ENCODE assay signal across 20 mouse cellular contexts in genomic region chr5:141345476-141345875, GRCm38 (mm10).
A peak's percentile ranks its signal among the peaks of the same experiment; 100 is the strongest.
DNase-seq lines count a peak whose midpoint lies in the region; ATAC-seq and TF ChIP-seq lines count a peak whose summit lies in the region.
"Had no signal": no experiment of that assay in that cellular context is flagged by ENCODE, and none has a peak within 500 bp of the region (broad histone marks: within the 10 kb centered on the region; RNA-seq: fewer than 3 reads in every experiment).

No protein-coding gene starts in this region.

- 0 out of 2 replicates have a peak overlapping the region, but pooled peaks have one; percentile 9 for H3K9ac ChIP-seq in heart, embryonic 13.5 days
- no peak overlapping the region for H3K9ac ChIP-seq in lung, embryonic 16.5 days (ENCODE audit: low read length)
- no peak overlapping the region for H3K9ac ChIP-seq in midbrain, embryonic 14.5 days (replicated peaks; ENCODE audit: low read length)
- H3K9ac ChIP-seq in midbrain, embryonic 15.5 days, result no peak overlapping the region
- H3K9ac ChIP-seq: embryonic facial prominence, embryonic 12.5 days; forebrain, embryonic 15.5 days; hindbrain, embryonic 13.5 days had no signal

- TF ChIP-seq POLR2A in cerebellum, adult 2 months (IDR thresholded peaks at IDR 0.05; ENCODE audit: borderline replicate concordance, insufficient read depth, low read length), result no peak

- peak overlapping the region; percentile 29; the same call in 1 of the 2 replicates for H3K27ac ChIP-seq in heart, embryonic 13.5 days (replicated peaks)
- H3K27ac ChIP-seq in lung, embryonic 16.5 days (ENCODE audit: low read length), result no peak overlapping the region
- no peak overlapping the region for H3K27ac ChIP-seq in midbrain, embryonic 14.5 days (replicated peaks; ENCODE audit: low read depth, low read length)
- H3K27ac ChIP-seq in midbrain, embryonic 15.5 days, result no peak overlapping the region
- no peak overlapping the region for H3K27ac ChIP-seq in cerebellum, adult 2 months (ENCODE audit: insufficient read depth, low read length)
- H3K27ac ChIP-seq: embryonic facial prominence, embryonic 12.5 days; forebrain, embryonic 15.5 days; hindbrain, embryonic 13.5 days; hindbrain, postnatal 0 days had no signal

- H3K4me1 ChIP-seq in heart, embryonic 13.5 days, result peaks cover 20% of the 10 kb centered on the region
- H3K4me1 ChIP-seq in lung, embryonic 16.5 days (replicated peaks; ENCODE audit: control insufficient read depth, insufficient read depth, low read length), result no peaks in the 10 kb centered on the region; the same call in 1 of the 2 replicates
- H3K4me1 ChIP-seq in midbrain, embryonic 14.5 days (ENCODE audit: control insufficient read depth, insufficient read depth, low read length), result peaks cover 7% of the 10 kb centered on the region; the same call in 1 of the 2 replicates
- H3K4me1 ChIP-seq in midbrain, embryonic 15.5 days, result 0 out of 2 replicates have a peak, but pooled peaks cover 8% of the 10 kb centered on the region
- H3K4me1 ChIP-seq in cerebellum, adult 2 months (ENCODE audit: control insufficient read depth, insufficient read depth, low read length), result 0 out of 2 replicates have a peak, but pooled peaks cover 3% of the 10 kb centered on the region
- H3K4me1 ChIP-seq: embryonic facial prominence, embryonic 12.5 days had no signal

- no peak overlapping the region for H3K4me2 ChIP-seq in heart, embryonic 13.5 days
- no peak overlapping the region for H3K4me2 ChIP-seq in lung, embryonic 16.5 days (ENCODE audit: low read depth, low read length)
- H3K4me2 ChIP-seq in midbrain, embryonic 14.5 days (ENCODE audit: low read length), result no peak overlapping the region
- no peak overlapping the region for H3K4me2 ChIP-seq in midbrain, embryonic 15.5 days
- H3K4me2 ChIP-seq: embryonic facial prominence, embryonic 12.5 days; forebrain, embryonic 15.5 days; heart, embryonic 11.5 days; hindbrain, embryonic 13.5 days had no signal

- H3K4me3 ChIP-seq in heart, embryonic 13.5 days, result no peak overlapping the region
- H3K4me3 ChIP-seq in lung, embryonic 16.5 days (ENCODE audit: low read length), result no peak overlapping the region
- H3K4me3 ChIP-seq in midbrain, embryonic 14.5 days (replicated peaks; ENCODE audit: low read depth, low read length), result no peak overlapping the region
- H3K4me3 ChIP-seq in midbrain, embryonic 15.5 days, result no peak overlapping the region
- no peak overlapping the region for H3K4me3 ChIP-seq in cerebellum, adult 2 months (replicated peaks; ENCODE audit: insufficient read depth, low read depth, low read length)
- H3K4me3 ChIP-seq: embryonic facial prominence, embryonic 12.5 days; forebrain, embryonic 15.5 days; hindbrain, embryonic 13.5 days had no signal

- H3K9me3 ChIP-seq in heart, embryonic 13.5 days, result peaks cover 8% of the 10 kb centered on the region
- peaks cover 4% of the 10 kb centered on the region; the same call in 1 of the 2 replicates for H3K9me3 ChIP-seq in lung, embryonic 16.5 days (ENCODE audit: control insufficient read depth, low read length)
- H3K9me3 ChIP-seq in midbrain, embryonic 14.5 days (ENCODE audit: control insufficient read depth, low read length), result no peaks in the 10 kb centered on the region; the same call in 1 of the 2 replicates
- no peaks in the 10 kb centered on the region for H3K9me3 ChIP-seq in midbrain, embryonic 15.5 days
- H3K9me3 ChIP-seq: forebrain, embryonic 15.5 days had no signal

- no peak for ATAC-seq in heart, embryonic 13.5 days (ENCODE audit: extremely low read depth, insufficient number of reproducible peaks, low FRiP score, low TSS enrichment)
- ATAC-seq in lung, embryonic 16.5 days (ENCODE audit: low read depth), result 0 out of 2 replicates have a peak, but pooled peaks have one; percentile 62
- ATAC-seq in midbrain, embryonic 14.5 days (ENCODE audit: low FRiP score, low TSS enrichment), result no peak
- ATAC-seq in midbrain, embryonic 15.5 days (replicated peaks), result no peak
- ATAC-seq: activated CD4-positive, CD25-positive, alpha-beta regulatory T cell, adult 4 months; forebrain, embryonic 15.5 days; hindbrain, postnatal 0 days; Patski had no signal

- no peak for TF ChIP-seq CTCF in cerebellum, adult 2 months (IDR thresholded peaks at IDR 0.05; ENCODE audit: borderline replicate concordance, insufficient read depth, low read depth, low read length)

- WGBS in heart, embryonic 13.5 days, result 33% methylated on average over 5 of the region's 5 CpGs
- WGBS in lung, embryonic 16.5 days, result 52% methylated on average over 5 of the region's 5 CpGs
- WGBS in midbrain, embryonic 14.5 days, result 39% methylated on average over 5 of the region's 5 CpGs
- 42% methylated on average over 5 of the region's 5 CpGs for WGBS in midbrain, embryonic 15.5 days
- WGBS in cerebellum, adult 2 months, result 85% methylated on average over 5 of the region's 5 CpGs

- H3K36me3 ChIP-seq in heart, embryonic 13.5 days, result 0 out of 2 replicates have a peak, but pooled peaks cover 3% of the 10 kb centered on the region
- no peaks in the 10 kb centered on the region for H3K36me3 ChIP-seq in lung, embryonic 16.5 days (ENCODE audit: control insufficient read depth, insufficient read depth, low read length)
- H3K36me3 ChIP-seq in midbrain, embryonic 14.5 days (ENCODE audit: control insufficient read depth, insufficient read depth, low read length), result no peaks in the 10 kb centered on the region
- no peaks in the 10 kb centered on the region for H3K36me3 ChIP-seq in midbrain, embryonic 15.5 days (replicated peaks)
- H3K36me3 ChIP-seq: embryonic facial prominence, embryonic 12.5 days; forebrain, embryonic 15.5 days; hindbrain, embryonic 13.5 days had no signal

- DNase-seq in heart, adult 11 months, result no peak
- no peak for DNase-seq in lung, postnatal 36 days
- DNase-seq in midbrain, embryonic 14.5 days, result peak; percentile 29
- DNase-seq in retina, postnatal 1 day, result peak; percentile 55
- no peak for DNase-seq in cerebellum, adult 2 months
- DNase-seq: adrenal gland, postnatal 14 days; cerebellum, adult 18-20 months; gastrocnemius, postnatal 36 days; heart, adult 18-20 months had no signal

- no peaks in the 10 kb centered on the region for H3K27me3 ChIP-seq in heart, embryonic 13.5 days (replicated peaks)
- no peaks in the 10 kb centered on the region for H3K27me3 ChIP-seq in lung, embryonic 16.5 days (ENCODE audit: control insufficient read depth, insufficient read depth, low read depth, low read length)
- H3K27me3 ChIP-seq in midbrain, embryonic 14.5 days (ENCODE audit: control insufficient read depth, insufficient read depth, low read length), result no peaks in the 10 kb centered on the region
- H3K27me3 ChIP-seq in midbrain, embryonic 15.5 days (replicated peaks), result no peaks in the 10 kb centered on the region
- no peaks in the 10 kb centered on the region for H3K27me3 ChIP-seq in cerebellum, adult 2 months (ENCODE audit: control insufficient read depth, insufficient read depth, low read length)
- H3K27me3 ChIP-seq: CH12.LX; embryonic facial prominence, embryonic 12.5 days; forebrain, embryonic 15.5 days; hindbrain, embryonic 13.5 days; Patski had no signal

Comparison
In these comparisons a context has a peak if more than half of its experiments do, and no peak if none do; other contexts are left out.
1. DNase-seq: peak in midbrain, embryonic 14.5 days (single experiment) and retina, postnatal 1 day (single experiment); none in heart, adult 11 months (single experiment), lung, postnatal 36 days (single experiment) and cerebellum, adult 2 months (0 of 2).